Mouse (Mus musculus): Measurements from ENCODE around the gene Foxp1.

- TF ChIP-seq CHD2 (IDR thresholded peaks at IDR 0.05; ENCODE audit: low read length) (no peak), MAX (IDR thresholded peaks at IDR 0.05; ENCODE audit: low read length) (no peak), TCF12 (IDR thresholded peaks at IDR 0.05; ENCODE audit: low read depth, low read length) (no peak), POLR2A (IDR thresholded peaks at IDR 0.05; ENCODE audit: control insufficient read depth in 1 of 2, insufficient read depth in 1 of 2, low read depth in 1 of 2, low read length in 2 of 2, poor library complexity in 1 of 2) (no peak)
Measured at GRCm38 (mm10) chr6:98975918-98976317, 546.6 kb downstream of the Foxp1 start.

Measured in MEL (cell line).